7 mouse cellular contexts compared by ENCODE assay signal in the genomic region with DNA sequence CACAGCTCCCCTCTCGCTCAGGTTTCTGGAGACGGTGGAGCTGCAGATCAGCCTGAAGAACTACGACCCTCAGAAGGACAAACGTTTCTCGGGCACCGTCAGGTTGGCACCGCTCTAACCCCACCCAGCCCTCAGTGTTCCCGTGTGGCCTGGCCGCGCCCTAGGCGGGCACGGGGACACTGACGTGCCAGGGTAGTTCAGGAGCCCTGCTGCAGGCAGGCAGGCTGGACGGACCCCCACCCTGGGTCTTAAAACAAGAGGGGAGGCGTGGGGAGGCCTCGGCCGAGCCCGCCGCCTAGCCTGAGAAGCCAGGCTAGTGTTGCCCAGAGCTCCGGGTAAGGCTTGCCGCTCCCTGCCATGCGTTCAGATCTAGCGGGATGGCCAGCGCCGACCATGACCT. TPM values are rescaled to one million over a fixed set of nuclear protein-coding genes. Genes with fewer than 3 reads are reported as not detected.
DNase-seq lines count a peak whose midpoint lies in the region; ATAC-seq and TF ChIP-seq lines count a peak whose summit lies in the region.

No protein-coding gene starts in this region.

- no peaks in the 10 kb centered on the region for H3K9me3 ChIP-seq in limb, embryonic 10.5 days (replicated peaks)

- WGBS in thymus, adult 2 months, result under 1% methylated on average over 25 of the region's 25 CpGs
- WGBS in limb, embryonic 10.5 days, result under 1% methylated on average over 25 of the region's 25 CpGs

- TF ChIP-seq CTCF in thymus, adult 2 months (IDR thresholded peaks at IDR 0.05; ENCODE audit: borderline replicate concordance, control insufficient read depth, extremely low read depth, insufficient read depth, low read length, poor library complexity), result peak; percentile 31; the same call in 1 of the 2 replicates

- no peaks in the 10 kb centered on the region for H3K27me3 ChIP-seq in thymus, adult 2 months (ENCODE audit: control insufficient read depth, insufficient read depth, low read length)
- no peaks in the 10 kb centered on the region for H3K27me3 ChIP-seq in limb, embryonic 10.5 days (ENCODE audit: low read depth, poor library complexity, severe bottlenecking)
- no peaks in the 10 kb centered on the region for H3K27me3 ChIP-seq in myocyte (ENCODE audit: control insufficient read depth, insufficient read depth, insufficient read length)

- DNase-seq in thymus, adult 2 months, result no peak
- DNase-seq in thymus, postnatal 25 days, result no peak
- peak; percentile 57 for DNase-seq in limb, embryonic 10.5 days (ENCODE audit: low spot score)
- DNase-seq in embryo, embryonic 11 days, result no peak
- DNase-seq in cerebellum, adult 11 months, result no peak

- H3K79me2 ChIP-seq in myocyte (ENCODE audit: control insufficient read depth, insufficient read depth), result peaks cover 20% of the 10 kb centered on the region

- peak overlapping the region; percentile 86 for H3ac ChIP-seq in myocyte (ENCODE audit: control insufficient read depth, insufficient read length)

- peaks cover 25% of the 10 kb centered on the region for H3K4me1 ChIP-seq in thymus, adult 2 months (replicated peaks; ENCODE audit: control insufficient read depth, insufficient read depth, low read length)
- peaks cover 66% of the 10 kb centered on the region for H3K4me1 ChIP-seq in limb, embryonic 10.5 days

- peaks cover 21% of the 10 kb centered on the region for H3K36me3 ChIP-seq in thymus, adult 2 months (ENCODE audit: control insufficient read depth, insufficient read depth, low read length)
- H3K36me3 ChIP-seq in limb, embryonic 10.5 days, result peaks cover 78% of the 10 kb centered on the region
- H3K36me3 ChIP-seq in myocyte (ENCODE audit: control insufficient read depth, insufficient read depth), result peaks cover 23% of the 10 kb centered on the region

- H3K4me2 ChIP-seq in myocyte (ENCODE audit: low read depth), result peak overlapping the region; percentile 98

- TF ChIP-seq POLR2A in thymus, adult 2 months (IDR thresholded peaks at IDR 0.05; ENCODE audit: control insufficient read depth, extremely low read depth, insufficient read depth, low read length, poor library complexity), result no peak
- no peak for TF ChIP-seq POLR2A in myocyte (IDR thresholded peaks at IDR 0.05; ENCODE audit: insufficient read length, low read depth)

- peak overlapping the region; percentile 64 for H3K27ac ChIP-seq in thymus, adult 2 months (ENCODE audit: control insufficient read depth, insufficient read depth, low read length)
- H3K27ac ChIP-seq in limb, embryonic 10.5 days, result peak overlapping the region; percentile 99

- peak overlapping the region; percentile 77 for H3K4me3 ChIP-seq in thymus, adult 2 months (ENCODE audit: control insufficient read depth, insufficient read depth, low read length)
- peak overlapping the region; percentile 98 for H3K4me3 ChIP-seq in limb, embryonic 10.5 days
- peak overlapping the region; percentile 91 for H3K4me3 ChIP-seq in myocyte

- ATAC-seq in erythroid progenitor cell, adult 5-6 weeks (replicated peaks; ENCODE audit: low FRiP score, poor library complexity, severe bottlenecking), result peak; percentile 56

TF ChIP-seq in myocyte, 11 proteins besides CTCF, POLR2A, EP300 and RAD21:
- no peak for TF ChIP-seq TCF12 (IDR thresholded peaks at IDR 0.05; ENCODE audit: insufficient read depth, poor library complexity, severe bottlenecking)
- TF ChIP-seq USF1 (IDR thresholded peaks at IDR 0.05; ENCODE audit: low read depth), result no peak
- no peak for TF ChIP-seq REST (IDR thresholded peaks at IDR 0.05; ENCODE audit: insufficient read depth, insufficient read length)
- TF ChIP-seq E2F4 (IDR thresholded peaks at IDR 0.05; ENCODE audit: insufficient read depth), result no peak
- no peak for TF ChIP-seq SRF (IDR thresholded peaks at IDR 0.05; ENCODE audit: control insufficient read depth, insufficient read length, low read depth)
- no peak for TF ChIP-seq MYOD1 (IDR thresholded peaks at IDR 0.05; ENCODE audit: control insufficient read depth in 1 of 3, insufficient read length in 2 of 3, low read depth in 2 of 3)
- TF ChIP-seq MYOG (IDR thresholded peaks at IDR 0.05; ENCODE audit: control insufficient read depth in 1 of 3, insufficient read depth in 1 of 3, insufficient read length in 2 of 3, low read depth in 2 of 3), result no peak
- TF ChIP-seq MAX (IDR thresholded peaks at IDR 0.05; ENCODE audit: low read depth), result no peak
- no peak for TF ChIP-seq TCF3 (IDR thresholded peaks at IDR 0.05; ENCODE audit: insufficient read length, low read depth)
- TF ChIP-seq CEBPB (IDR thresholded peaks at IDR 0.05; ENCODE audit: insufficient read depth, poor library complexity, severe bottlenecking), result no peak
- TF ChIP-seq POLR2AphosphoS2 (IDR thresholded peaks at IDR 0.05; ENCODE audit: insufficient read length, low read depth), result no peak
TF ChIP-seq in myocyte: peak in this region for 0.

RNA-seq across cellular contexts. Expression of a gene that starts 0.7 kb away (rescaled TPM):
- polyA plus RNA-seq in thymus, adult 2 months (2012; rRNA removed), result 3,187 and 3,626 TPM in 2 replicates
- 515 and 750 TPM in 2 replicates for total RNA-seq in erythroid progenitor cell, adult 5-6 weeks (2015; ENCODE audit: low replicate concordance)
- 184 and 203 TPM in 2 replicates for total RNA-seq in erythroid progenitor cell, adult 5-6 weeks (2017; ENCODE audit: low replicate concordance)
- 502 and 576 TPM in 2 replicates for polyA plus RNA-seq in limb, embryonic 10.5 days (2016; fragmentation: Nextera tagmentation; extraction: Ambion mirVana)
- polyA plus RNA-seq in myocyte (2012; fragmentation: generic; extraction: Trizol), result 2,984 TPM

RNA-seq across cellular contexts. Expression of a gene that starts 15.6 kb away (rescaled TPM):
- 31.3 and 37.7 TPM in 2 replicates for polyA plus RNA-seq in thymus, adult 2 months (2012; rRNA removed)
- total RNA-seq in erythroid progenitor cell, adult 5-6 weeks (2015; ENCODE audit: low replicate concordance), result 9.7 and 10.5 TPM in 2 replicates
- 0.76 and 9.8 TPM in 2 replicates for total RNA-seq in erythroid progenitor cell, adult 5-6 weeks (2017; ENCODE audit: low replicate concordance)
- 32.9 and 35.5 TPM in 2 replicates for polyA plus RNA-seq in limb, embryonic 10.5 days (2016; fragmentation: Nextera tagmentation; extraction: Ambion mirVana)
- 28.5 TPM for polyA plus RNA-seq in myocyte (2012; fragmentation: generic; extraction: Trizol)

RNA-seq across cellular contexts. Expression of a gene that starts 21.7 kb away (rescaled TPM):
- polyA plus RNA-seq in thymus, adult 2 months (2012; rRNA removed), result 10.6 and 11.6 TPM in 2 replicates
- not detected in 2 replicates for total RNA-seq in erythroid progenitor cell, adult 5-6 weeks (2015; ENCODE audit: low replicate concordance)
- total RNA-seq in erythroid progenitor cell, adult 5-6 weeks (2017; ENCODE audit: low replicate concordance), result not detected in 2 replicates
- polyA plus RNA-seq in limb, embryonic 10.5 days (2016; fragmentation: Nextera tagmentation; extraction: Ambion mirVana), result 5.2 and 9.8 TPM in 2 replicates
- polyA plus RNA-seq in myocyte (2012; fragmentation: generic; extraction: Trizol), result 20.1 TPM

RNA-seq across cellular contexts. Expression of a gene that starts 36.1 kb away (rescaled TPM):
- 0.35 and 0.59 TPM in 2 replicates for polyA plus RNA-seq in thymus, adult 2 months (2012; rRNA removed)
- total RNA-seq in erythroid progenitor cell, adult 5-6 weeks (2015; ENCODE audit: low replicate concordance), result not detected in 2 replicates
- not detected in 2 replicates for total RNA-seq in erythroid progenitor cell, adult 5-6 weeks (2017; ENCODE audit: low replicate concordance)
- polyA plus RNA-seq in limb, embryonic 10.5 days (2016; fragmentation: Nextera tagmentation; extraction: Ambion mirVana), result 3.4 and 4.1 TPM in 2 replicates
- not detected for polyA plus RNA-seq in myocyte (2012; fragmentation: generic; extraction: Trizol)
